Mouse (Mus musculus) adrenal gland, postnatal 14 days (tissue): ENCODE results near the gene Odc1. TPM values are rescaled to one million over a fixed set of nuclear protein-coding genes. Genes with fewer than 3 reads are reported as not detected.
"Not testable (repeated sequence)": the region's sequence is repeated elsewhere in the genome, so short reads cannot be mapped to it uniquely, and the experiment has no call there.

Experiments
- DNase-seq: peaks from one replicate; pipeline ENCODE4 v3.0.0; 2021; ENCODE audit warnings: mixed read lengths
- total RNA-seq: library from RNA; stranded (reverse); gene quantifications from 2 replicates; pipeline ENCODE4 v1.2.3, GENCODE M21; 2021

Odc1 gene
- total RNA-seq, 1 experiment from 2014 or later: 246 TPM

GRCm38 (mm10) chr12:17549421-17549820, 4.8 kb downstream of the Odc1 start:
- not testable (repeated sequence) for DNase-seq

- peak; percentile 40 for DNase-seq
Measured at GRCm38 (mm10) chr12:17551208-17551995, 6.8 kb downstream of the Odc1 start.

- no peak for DNase-seq
Measured at GRCm38 (mm10) chr12:17552420-17552819, 7.8 kb downstream of the Odc1 start.

- DNase-seq: peak; percentile 29
Measured at GRCm38 (mm10) chr12:17552949-17553348, 8.4 kb downstream of the Odc1 start.

- no peak for DNase-seq
Measured at GRCm38 (mm10) chr12:17553627-17554026, 9.0 kb downstream of the Odc1 start.

GRCm38 (mm10) chr12:17554200-17554951, 9.8 kb downstream of the Odc1 start:
- DNase-seq: peak; percentile 93

- DNase-seq: peak; percentile 87
Measured at GRCm38 (mm10) chr12:17556430-17557343, 12.1 kb downstream of the Odc1 start.

- no peak for DNase-seq
Measured at GRCm38 (mm10) chr12:17557344-17557966, 12.9 kb downstream of the Odc1 start.

GRCm38 (mm10) chr12:17557967-17558345, 13.4 kb downstream of the Odc1 start:
- no peak for DNase-seq

GRCm38 (mm10) chr12:17562396-17562795, 17.8 kb downstream of the Odc1 start:
- DNase-seq: no peak

GRCm38 (mm10) chr12:17565393-17566045, 20.9 kb downstream of the Odc1 start:
- no peak for DNase-seq

- DNase-seq: no peak
Measured at GRCm38 (mm10) chr12:17566046-17566408, 21.4 kb downstream of the Odc1 start.

- DNase-seq: no peak
Measured at GRCm38 (mm10) chr12:17568564-17568963, 24.0 kb downstream of the Odc1 start.

GRCm38 (mm10) chr12:17574591-17574990, 30.0 kb downstream of the Odc1 start:
- DNase-seq: no peak

- DNase-seq: no peak
Measured at GRCm38 (mm10) chr12:17575156-17575910, 30.7 kb downstream of the Odc1 start.

GRCm38 (mm10) chr12:17576041-17576440, 31.4 kb downstream of the Odc1 start:
- peak; percentile 59 for DNase-seq

GRCm38 (mm10) chr12:17578601-17579000, 34.0 kb downstream of the Odc1 start:
- DNase-seq: no peak

- no peak for DNase-seq
Measured at GRCm38 (mm10) chr12:17581001-17581400, 36.4 kb downstream of the Odc1 start.

GRCm38 (mm10) chr12:17582406-17582805, 37.8 kb downstream of the Odc1 start:
- DNase-seq: no peak

GRCm38 (mm10) chr12:17583860-17584259, 39.3 kb downstream of the Odc1 start:
- no peak for DNase-seq

- no peak for DNase-seq
Measured at GRCm38 (mm10) chr12:17586011-17586410, 41.4 kb downstream of the Odc1 start.
